Mouse (Mus musculus) yolk sac, embryonic 10.5 days (tissue): ENCODE data around the gene Tnfsf9.
"Not testable (repeated sequence)": the region's sequence is repeated elsewhere in the genome, so short reads cannot be mapped to it uniquely, and the experiment has no call there.

Source experiments
- DNase-seq: peaks from one replicate; pipeline ENCODE4 v3.0.0-alpha.2; 2017; ENCODE audit warnings: low spot score

Tnfsf9 gene

DNA sequence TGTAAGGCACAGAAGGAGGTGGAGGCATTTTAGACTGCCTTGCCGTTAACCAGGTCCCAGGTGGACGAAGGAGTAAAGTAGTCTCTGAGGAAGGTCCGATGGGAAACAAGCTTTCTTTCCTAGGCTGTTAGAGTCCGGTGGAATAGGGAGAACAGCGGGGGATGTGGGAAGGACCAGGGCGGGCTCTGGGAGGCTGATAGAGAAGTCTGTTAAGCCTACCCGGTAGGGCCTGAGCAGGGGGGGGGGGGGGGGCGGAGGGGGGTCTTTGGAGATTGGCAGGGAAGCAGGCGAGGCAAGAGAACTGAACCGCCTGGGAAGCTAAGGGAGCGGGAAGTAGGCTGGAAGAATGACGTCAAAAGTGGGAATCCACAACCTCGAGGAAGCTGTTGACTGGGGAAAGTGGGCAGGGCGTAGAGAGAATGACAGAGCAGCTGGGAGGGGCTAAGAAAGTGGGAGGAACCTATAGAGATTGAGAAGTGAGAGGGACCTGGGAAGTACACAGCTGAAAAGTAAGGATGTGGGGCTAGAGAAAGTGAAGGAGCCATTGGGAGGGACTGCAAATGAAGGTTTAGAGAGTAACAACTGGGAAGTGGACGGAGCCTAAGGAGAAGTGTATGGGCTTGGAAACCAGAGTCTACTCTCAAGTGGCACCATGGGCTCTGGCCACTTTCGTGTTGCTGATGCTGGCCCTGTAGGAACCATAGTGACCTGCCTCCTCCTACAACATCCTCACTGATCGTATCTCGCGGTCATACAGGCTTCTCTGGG is 9.1 kb upstream of the Tnfsf9 start:
- DNase-seq, result peak; percentile 32

DNA sequence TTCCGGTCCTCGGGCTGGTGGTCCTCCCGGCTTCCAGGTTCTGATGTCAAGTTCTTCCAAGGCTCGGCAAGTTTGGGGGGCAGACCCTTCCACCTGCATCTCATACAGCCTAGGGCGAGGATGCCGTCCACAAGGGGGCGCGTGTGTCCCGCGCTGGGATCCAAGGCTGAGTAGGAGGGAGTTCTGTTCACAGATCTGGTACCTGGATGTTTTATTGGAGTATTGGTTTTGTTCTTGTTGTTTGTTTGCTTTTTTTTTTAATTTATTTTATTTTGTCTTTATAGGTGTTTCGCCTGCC is 8.6 kb upstream of the Tnfsf9 start:
- DNase-seq, result peak; percentile 50

DNA sequence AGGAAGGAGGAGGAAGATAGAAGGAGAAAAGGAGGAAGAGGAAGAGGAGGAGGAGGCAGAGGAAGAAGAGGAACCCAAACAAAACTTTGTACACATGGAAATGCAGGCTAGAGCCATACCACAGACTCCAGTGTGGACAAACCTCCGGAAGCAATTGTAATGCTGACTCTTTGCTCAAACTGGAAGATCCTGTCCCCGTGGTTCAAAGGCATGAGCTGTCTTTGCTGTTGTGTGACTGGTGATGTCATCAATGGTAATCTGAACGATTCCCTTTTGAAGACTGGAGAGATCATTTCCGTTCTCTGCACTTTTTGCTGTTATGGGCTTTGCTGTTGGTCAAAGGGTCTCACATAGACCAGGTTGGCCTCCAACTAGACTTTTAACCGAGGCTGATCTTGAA is 6.8 kb upstream of the Tnfsf9 start:
- no peak for DNase-seq

DNA sequence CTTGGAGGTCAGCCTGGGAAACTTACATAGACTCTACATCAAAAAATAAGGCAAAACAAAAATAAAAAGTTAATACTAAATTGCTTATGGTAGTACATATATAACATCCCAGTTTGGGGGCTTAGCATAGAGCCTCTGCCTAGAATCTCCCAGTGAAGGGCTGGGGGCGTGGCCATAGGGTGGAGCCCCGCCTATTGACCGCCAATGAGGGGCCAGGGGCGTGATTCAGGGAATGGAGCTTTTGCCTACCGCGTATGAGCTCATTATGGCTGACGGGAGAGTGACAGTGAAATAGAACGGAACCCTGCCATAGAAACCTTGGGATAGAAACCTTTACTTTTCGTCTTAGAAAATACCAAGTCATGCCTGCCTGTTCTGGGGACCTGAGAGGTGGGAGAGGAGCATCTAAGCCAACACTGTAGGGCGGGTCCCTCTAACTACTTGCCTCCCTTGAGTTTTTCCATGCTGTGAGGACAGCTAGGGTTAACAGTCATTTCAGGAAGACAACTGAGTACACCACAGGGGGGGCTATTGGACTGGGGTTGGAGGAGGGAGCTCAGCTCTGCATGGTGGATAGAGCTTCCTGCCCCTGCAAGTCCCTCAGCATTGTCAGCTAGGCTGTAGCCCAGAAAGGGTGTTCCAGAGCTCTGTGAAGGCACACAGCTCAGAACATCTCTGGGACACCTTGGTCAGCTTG is 5.3 kb upstream of the Tnfsf9 start:
- DNase-seq, result peak; percentile 12

DNA sequence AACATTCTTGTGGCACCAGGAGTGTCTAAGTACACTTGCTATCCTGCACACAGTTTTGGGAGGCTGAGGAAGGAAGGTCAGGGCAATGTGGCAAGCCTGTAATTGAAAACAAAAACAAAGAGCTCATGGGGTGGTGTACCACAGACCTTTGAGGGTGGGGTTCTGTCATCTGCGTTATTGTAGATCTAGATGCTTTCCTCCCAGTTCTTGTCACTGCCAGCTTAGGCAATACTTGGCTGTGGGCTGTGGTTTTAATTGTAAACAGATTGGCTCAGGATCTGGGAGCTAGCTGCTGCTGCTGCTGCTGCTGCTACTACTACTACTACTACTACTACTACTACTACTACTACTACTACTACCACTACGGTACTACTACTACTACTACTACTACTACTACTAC is 2.8 kb upstream of the Tnfsf9 start:
- DNase-seq, result no peak

DNA sequence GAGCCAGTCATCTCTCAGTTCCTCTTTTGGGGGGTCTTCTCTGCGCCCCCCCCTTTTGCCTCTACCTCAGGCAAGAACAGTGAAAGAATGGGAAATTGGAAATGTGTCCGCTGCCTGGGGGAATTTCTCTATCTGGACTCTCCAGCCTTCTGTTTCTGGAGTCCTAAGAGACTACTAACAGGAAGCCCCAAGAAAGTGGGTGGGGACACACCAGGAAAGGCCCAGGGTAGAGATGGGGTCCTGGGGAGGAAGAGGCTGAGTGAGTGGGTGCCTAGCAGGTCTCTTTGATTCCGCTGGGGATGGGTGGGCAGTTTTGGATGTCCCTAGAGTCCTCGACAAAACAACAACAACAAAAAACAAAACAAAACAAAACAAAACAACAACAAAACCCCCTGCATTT is 629 bp upstream of the Tnfsf9 start:
- no peak for DNase-seq

DNA sequence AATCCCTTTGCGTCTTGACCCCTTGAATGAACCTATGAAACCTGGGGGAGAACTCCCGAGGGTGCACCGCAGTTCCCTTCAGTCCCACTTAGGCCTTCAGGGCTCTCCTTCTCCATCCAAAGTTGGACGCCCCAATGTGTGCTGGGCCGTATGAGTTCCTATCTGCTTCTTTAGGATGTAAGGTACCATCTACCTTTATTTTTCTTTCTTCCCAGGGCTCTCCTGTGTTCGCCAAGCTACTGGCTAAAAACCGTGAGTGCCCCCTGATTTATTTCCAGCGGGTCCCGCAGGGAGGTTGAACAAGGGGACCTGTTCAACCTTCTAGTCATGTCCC is 877 bp downstream of the Tnfsf9 start:
- no peak for DNase-seq

DNA sequence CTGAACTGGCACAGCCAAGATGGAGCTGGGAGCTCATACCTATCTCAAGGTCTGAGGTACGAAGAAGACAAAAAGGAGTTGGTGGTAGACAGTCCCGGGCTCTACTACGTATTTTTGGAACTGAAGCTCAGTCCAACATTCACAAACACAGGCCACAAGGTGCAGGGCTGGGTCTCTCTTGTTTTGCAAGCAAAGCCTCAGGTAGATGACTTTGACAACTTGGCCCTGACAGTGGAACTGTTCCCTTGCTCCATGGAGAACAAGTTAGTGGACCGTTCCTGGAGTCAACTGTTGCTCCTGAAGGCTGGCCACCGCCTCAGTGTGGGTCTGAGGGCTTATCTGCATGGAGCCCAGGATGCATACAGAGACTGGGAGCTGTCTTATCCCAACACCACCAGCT is 1.9 kb downstream of the Tnfsf9 start:
- no peak for DNase-seq

DNA sequence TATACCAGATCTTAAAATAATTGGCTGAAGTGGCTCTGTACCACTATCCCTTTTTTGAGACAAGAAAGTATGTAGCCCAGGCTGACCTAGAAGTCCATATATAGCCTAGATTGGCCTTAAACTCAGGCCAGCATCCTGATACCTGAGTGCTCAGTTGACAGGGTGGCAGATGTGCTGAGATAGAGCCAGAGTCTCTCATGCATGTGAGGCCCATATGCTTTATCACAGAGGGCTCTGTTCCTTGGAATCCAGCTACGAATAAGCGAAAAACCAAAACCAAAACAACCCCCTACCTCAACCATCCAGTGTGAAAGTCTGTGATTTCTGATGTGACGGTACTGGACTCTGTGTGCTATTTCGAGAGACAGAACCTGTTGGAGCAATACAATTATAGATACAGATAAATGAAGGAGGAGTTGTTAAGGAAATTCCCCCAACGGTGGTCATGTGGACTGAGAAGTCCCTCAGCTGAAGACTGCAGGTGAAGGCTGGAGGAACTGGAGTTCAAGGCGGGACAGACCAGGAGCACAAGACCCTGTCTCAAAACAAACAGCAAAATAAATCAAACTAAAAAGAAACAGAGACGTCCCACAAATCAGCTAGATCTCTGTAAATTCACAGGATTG is 3.0 kb downstream of the Tnfsf9 start:
- no peak for DNase-seq

DNA sequence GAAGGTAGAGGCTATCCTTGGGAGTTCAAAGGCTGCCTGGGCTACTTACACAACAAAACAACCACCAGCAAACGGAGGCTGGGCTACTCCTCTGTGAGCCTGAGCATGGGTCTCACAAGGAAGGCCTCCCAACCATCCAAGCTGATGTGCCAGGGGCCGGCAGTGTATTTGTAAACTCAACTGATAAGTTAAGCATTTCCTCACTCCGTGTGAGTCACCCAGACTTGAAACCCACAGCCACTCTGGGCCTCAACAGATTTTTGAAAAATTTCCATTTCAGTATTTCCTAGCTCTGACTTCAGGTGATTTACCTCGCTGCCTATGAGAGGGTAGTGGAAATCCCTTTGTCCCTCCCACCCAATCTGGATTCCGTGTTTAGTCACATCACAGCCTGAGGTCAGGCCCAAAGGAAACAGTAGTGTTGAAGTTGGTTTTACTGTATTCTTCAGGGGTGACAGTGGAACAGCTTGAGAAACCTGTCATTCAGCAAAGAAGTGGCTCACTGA is 3.6 kb downstream of the Tnfsf9 start:
- no peak for DNase-seq

DNA sequence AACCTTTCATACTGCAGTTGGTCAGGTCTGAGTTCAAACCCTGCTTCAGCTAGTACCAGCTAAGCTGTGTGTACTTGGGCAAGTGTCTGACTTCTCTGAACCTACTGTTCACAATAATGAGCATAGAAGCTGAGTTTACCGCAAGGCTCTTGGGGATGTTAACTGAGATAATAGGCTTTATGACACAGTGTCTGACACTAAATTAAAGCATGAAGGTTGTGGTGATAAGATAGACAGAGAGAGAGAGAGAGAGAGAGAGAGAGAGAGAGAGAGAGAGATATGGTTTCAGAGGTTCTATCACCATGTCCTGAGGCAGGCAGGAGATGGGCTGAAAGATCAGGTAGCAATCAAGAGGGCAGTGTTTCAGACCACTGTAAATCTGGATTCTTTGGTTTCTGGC is 4.9 kb downstream of the Tnfsf9 start:
- DNase-seq, result no peak

DNA sequence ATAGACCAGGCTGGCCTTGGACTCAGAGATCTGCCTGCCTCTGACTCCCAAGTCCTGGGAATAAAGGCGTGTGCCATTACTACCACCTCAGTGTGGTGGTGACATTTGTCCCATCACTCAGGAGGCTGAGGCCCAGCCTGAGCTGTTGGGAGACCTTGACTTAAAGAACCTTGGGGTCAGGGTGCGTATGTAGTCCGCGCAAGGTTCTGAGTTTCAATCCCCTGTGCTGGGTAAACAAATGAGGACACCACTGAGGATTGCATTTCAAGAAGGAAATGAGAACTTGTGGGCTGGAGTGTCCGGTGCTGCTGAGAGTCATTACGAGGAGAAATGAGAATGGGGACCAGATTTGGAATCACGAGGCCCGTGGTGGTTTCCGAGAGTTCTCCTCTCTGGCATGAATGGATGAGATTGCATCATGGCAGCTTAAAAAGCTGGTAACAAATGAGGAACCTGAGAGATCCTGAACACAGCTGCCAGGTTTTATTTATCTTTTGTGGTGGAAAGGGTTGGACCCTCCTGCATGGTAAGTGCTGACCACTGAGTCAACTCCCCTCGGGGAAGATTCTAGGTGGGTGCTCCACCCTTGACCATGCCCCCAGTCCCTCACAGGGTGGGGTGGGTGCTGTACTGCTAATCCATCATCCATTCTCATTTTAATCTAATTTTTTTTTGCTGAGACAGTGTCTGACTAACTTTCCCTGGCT is 7.8 kb downstream of the Tnfsf9 start:
- no peak for DNase-seq

DNA sequence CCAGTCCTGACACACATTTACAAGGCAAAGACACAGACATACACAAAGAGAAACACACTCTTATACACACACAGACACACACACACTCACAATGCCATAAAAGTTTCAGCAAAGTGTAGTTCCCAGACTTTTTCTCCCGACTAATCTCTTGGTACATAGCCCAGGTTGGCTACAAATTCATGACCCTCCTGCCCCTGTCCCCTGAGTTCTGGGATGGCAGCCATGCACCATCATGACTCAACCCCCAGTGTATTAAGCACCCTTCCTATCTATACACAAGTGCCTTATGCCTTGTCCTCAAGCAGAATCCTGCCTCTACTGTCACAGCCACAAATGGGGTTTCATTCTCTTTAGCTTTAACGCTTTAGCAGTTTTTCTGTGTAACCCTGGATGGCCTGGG is 11.7 kb downstream of the Tnfsf9 start:
- DNase-seq, result no peak

DNA sequence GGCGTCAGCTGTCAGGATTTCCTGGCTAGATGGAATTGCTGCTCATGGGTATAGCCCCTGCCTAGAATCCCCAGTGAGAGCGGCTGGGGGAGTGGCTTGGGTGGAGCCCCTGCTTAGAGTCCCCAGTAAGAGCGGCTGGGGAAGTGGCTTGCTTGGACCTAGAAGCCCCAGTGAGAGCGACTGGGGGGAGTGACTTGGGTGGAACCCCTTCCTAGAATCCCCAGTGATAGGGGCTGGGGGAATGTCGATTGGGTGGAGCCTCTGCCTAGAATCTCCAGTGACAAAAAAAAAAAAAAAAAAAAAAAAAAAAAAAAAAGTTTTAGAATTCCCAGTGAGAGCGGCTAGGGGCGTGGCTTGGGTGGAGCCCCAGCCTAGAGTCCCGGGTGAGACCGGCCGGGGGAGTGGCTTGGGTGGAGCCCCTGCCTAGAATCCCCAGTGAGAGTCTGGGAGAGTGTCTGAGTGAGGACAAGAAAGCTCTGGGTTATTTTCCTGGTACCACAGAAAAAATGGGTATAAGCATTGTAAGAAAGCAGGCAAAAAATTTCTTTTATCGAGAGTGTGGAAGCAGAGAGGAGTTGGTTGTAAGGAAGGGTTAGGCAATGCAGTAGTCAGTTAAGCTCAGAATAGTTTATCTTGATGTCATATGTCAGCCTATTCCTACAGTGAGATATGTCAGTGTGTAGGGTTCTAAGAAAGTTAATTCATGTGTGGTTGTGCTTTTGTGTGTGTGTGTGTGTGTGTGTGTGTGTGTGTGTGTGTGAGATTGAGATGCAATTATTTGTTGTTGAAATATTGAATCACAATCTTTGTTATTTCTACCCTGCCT is 13.6 kb downstream of the Tnfsf9 start:
- DNase-seq, result peak; percentile 30

DNA sequence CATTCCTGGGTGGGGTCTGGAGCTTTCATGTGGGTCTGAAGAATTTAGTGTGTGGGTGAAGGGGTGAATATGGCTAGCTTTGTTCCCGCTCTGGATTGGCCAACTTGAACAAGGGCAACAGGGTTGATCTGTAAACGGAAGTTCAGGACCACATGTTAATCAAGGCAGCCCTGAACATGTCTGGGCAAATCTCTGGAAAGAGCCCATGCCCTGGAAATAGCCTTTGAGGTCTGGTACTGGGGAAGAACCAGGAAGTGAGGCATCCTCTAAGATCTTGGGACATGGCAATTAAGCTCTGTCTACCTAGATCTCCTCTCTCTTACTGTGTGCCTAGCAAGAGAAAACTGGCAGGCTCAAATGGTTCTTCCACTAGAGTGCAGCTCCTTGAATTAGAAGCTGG is 16.7 kb downstream of the Tnfsf9 start:
- no peak for DNase-seq

DNA sequence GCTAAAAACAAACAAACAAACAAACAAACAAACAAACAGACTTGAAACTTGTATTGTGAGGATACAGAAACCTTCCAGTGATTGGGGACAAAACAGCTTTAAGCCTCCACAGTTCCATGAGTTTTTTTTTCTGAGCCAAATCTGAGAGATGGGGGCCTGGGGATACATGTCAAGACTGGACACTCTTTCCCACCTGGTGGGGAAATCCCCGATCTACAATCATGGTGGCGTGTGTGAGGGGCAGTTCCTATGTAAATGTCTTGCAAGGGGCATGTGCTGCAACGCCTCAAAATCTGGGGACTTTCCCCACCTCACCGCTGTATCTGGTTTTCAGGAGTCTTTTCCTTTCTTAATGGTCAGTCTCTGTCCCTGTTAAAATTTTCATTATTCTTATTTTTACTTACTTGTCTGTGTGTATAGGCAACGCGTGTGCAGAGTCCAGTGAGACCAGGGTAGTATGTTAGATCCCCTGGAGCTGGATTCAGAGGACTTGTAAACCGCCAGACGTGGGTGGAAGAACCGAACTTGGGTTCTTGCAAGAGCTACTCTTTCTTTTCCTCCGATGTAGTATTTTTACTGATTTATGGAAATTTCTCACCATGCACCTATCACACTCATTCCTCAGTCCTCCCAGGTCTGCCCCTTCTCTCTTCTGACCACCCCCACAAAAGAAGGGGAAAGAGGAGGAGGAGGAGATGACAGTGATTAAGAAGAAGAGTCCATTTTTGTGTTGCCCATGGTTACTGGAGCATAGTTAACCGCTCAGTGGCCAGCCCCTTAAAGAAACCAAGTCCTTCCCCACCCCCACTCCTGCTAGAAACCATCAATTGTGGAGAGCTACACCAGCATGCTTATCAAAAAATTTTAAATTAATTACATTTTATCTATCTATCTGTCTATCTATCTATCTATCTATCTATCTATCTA is 18.3 kb downstream of the Tnfsf9 start:
- DNase-seq, result no peak

DNA sequence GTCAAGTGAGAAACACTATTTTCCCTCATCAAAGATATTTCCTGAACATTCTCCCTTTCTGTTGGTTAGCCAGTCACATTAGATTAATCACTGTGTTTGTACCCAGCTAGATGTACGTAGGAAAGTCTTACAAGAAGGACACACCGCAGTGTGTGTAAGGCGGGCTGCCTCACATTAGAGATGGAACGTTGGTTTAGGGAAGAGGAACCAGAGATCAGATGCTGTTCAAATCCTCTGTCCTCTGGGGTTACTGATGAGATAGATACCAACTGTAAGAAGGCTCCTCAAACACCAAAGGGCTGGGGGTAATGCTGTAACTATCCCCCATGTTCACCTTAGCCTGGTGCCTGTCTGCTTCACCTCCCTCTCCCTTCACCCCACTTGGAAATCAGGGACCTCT is 19.7 kb downstream of the Tnfsf9 start:
- DNase-seq, result no peak

DNA sequence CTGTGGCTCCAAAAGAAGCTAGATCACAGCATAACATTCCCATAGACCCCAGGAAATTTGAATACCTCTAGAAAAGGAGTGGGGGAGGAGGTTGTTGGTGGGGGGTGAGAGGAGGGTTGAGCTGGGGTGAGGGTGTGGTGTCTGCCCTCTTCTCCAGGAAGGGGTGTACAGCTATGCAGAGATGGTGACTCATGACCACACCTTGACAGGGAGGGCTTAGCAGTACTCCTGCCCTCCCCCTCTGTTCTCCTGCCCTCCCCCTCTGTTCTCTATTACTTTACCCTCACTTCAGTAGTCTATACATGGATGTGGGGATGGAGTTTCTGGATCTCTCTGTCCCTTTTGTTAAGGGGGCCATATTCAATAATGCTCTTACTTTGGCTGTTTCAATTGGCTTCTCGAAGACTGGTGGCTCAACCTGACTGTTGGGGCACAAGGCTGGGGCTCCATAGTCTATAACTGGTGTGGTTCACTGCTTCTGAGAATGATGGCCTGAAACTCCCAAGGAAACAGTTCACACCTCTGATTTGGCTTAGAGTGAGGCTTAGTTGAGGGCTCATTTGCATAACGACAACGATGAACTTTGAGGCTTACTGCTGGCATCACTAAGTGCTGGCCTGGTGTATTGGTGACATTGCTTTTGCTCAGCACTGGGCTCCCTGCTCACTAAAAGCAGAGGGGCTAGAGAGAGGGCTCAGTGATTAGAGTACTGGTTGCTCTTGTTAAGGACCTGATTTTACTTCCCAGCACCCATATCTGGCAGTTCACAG is 20.9 kb downstream of the Tnfsf9 start:
- no peak for DNase-seq

DNA sequence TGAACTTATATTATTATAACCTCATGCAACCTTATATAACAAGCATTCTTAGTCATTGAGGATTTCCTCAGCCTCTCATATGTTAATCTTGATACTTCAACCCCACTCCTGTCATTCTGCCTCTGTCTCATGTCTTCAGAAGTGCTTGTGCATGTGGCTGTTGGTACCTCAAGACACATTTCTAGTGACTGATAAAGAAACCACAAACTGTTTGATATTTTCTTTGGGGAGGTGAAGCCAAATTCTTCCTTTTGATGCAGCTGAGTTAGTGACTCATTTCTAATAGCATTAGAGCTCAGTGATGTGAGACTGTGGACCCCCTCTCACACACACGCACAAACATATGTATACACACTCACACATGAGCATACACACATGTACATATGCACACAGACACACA is 26.7 kb downstream of the Tnfsf9 start:
- no peak for DNase-seq

DNA sequence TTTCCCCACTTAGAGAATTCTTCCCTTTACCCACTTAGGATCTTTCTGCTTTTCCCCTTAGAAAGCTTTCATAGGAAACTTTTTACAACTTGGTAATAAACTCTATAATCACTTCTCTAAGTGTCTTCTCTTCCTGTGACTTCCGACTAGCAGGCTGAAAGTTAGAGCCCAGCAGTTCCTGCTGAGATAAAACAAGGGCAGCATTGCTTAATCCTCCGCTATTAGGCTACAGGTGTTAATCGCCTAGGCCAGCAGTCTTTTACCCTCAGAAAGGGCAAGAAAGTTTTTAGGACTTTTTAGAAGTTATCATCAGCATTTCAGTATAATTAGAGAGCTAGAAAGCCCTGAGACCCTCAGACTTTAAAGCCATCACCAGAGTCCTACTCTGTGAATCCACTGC is 28.9 kb downstream of the Tnfsf9 start:
- not testable (repeated sequence) for DNase-seq
